Mouse (Mus musculus) kidney, embryonic 14.5 days (tissue): ENCODE measurements around the gene Zdhhc23. TPM values are rescaled to one million over a fixed set of nuclear protein-coding genes. Genes with fewer than 3 reads are reported as not detected.

Experiments used
- ATAC-seq: fragments of 200-750 bp; cut with Nextera tagmentation; 2 replicates; pipeline ENCODE4 v1.8.0; 2017; ENCODE audit warnings: moderate number of reproducible peaks, mild to moderate bottlenecking, moderate TSS enrichment, moderate library complexity; ENCODE audit not compliant: low FRiP score, low TSS enrichment
- H3K27ac ChIP-seq: fragments of 300-500 bp; sonication (generic); 2 replicates; pipeline ENCODE4 v1.5.1; 2014; ENCODE audit warnings: low read depth, mild to moderate bottlenecking, low read length, moderate library complexity, mixed read lengths
- H3K27me3 ChIP-seq: fragments of 300-500 bp; sonication (generic); 2 replicates; pipeline ENCODE4 v1.6.1; 2014; ENCODE audit warnings: mild to moderate bottlenecking, low read length; ENCODE audit not compliant: control insufficient read depth, insufficient read depth
- H3K36me3 ChIP-seq: fragments of 300-500 bp; sonication (generic); 2 replicates; pipeline ENCODE4 v1.6.1; 2014; ENCODE audit warnings: low read length, mixed read lengths; ENCODE audit not compliant: control insufficient read depth, insufficient read depth
- H3K4me1 ChIP-seq: fragments of 300-500 bp; sonication (generic); 2 replicates; pipeline ENCODE4 v1.6.1; 2014; ENCODE audit warnings: low read length, mixed read lengths; ENCODE audit not compliant: control insufficient read depth, insufficient read depth
- H3K4me2 ChIP-seq: fragments of 300-500 bp; sonication (generic); replicated peaks from 2 replicates; pipeline ENCODE4 v1.6.1; 2014; ENCODE audit warnings: low read depth, mild to moderate bottlenecking, low read length
- H3K4me3 ChIP-seq: fragments of 300-500 bp; sonication (generic); 2 replicates; pipeline ENCODE4 v1.5.1; 2014; ENCODE audit warnings: mild to moderate bottlenecking, low read length
- H3K9ac ChIP-seq: fragments of 300-500 bp; sonication (generic); 2 replicates; pipeline ENCODE4 v1.6.1; 2014; ENCODE audit warnings: low read depth, mild to moderate bottlenecking, low read length, moderate library complexity
- H3K9me3 ChIP-seq: fragments of 300-500 bp; sonication (generic); 2 replicates; pipeline ENCODE4 v1.6.1; 2016; ENCODE audit warnings: low read length; ENCODE audit not compliant: control insufficient read depth
- WGBS: fragments of 180-500 bp; shearing (Covaris S2); extraction: QIAGEN DNeasy Blood & Tissue Kit; methylation state at CpG from one replicate; pipeline ENCODE4 v1.1.7; 2014; 5-methylcytosine and 5-hydroxymethylcytosine counted together
- polyA plus RNA-seq: library from polyadenylated mRNA; unstranded; fragments of >200 nt; fragmentation: Nextera tagmentation; extraction: Ambion mirVana; gene quantifications from 2 replicates; pipeline ENCODE4 v1.2.1, GENCODE M21; 2014

The Zdhhc23 gene
- 0.81 and 1.6 TPM in 2 replicates for polyA plus RNA-seq

DNA sequence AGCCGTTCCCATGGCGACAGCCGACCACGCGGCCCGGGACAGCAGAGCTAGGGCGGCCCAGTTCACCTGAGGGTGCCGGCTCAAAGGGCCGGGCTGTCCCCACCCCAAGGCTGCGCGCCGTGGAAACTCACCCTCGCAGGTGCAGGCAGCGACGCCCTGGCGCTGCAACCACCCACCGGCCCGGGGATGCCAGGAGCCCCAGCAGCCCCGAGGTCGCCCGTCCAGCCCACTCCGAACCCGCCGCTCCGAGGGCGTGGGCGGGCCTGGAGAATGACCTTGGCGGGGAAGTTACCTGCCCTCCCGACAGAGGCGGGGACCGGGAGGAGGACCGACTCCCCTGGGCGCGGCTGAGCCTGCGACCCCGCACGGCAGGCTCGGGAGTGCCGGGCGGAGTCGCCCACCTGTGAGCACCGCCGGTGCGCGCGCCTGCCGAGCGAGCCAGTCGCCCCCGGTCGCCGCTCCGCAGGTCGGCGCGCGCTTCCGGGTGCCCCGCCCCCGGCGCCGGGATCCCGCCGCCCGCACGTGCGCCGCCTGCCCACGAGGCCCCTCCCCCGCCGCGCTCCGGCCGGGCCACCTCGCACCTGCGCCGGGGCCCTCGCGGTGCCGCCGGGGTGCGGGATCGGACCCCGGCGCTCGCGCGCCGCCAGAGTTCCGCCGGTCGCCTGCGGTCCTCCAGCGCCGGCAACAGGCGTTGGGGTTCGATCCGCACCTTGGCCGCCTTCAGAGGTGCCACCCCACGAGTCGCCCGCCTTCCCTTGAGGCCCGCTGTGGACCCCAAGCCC, at the start of gene Zdhhc23:
Zdhhc23 (minus strand) TSS at position 464 of the 782 bp plus-strand sequence.
- Histone ChIP-seq H3K9me3 (no peaks in the 10 kb centered on the region), H3K4me2 (peak within 1 kb of the TSS; percentile 100), H3K27ac (no peak within 1 kb of the TSS), H3K36me3 (no peaks in the 10 kb centered on the region), H3K9ac (peak within 1 kb of the TSS; percentile 62), H3K27me3 (peaks cover 13% of the 10 kb centered on the region), H3K4me1 (0 out of 2 replicates have a peak, but pooled peaks cover 4% of the 10 kb centered on the region), H3K4me3 (peak within 1 kb of the TSS; percentile 71)
- ATAC-seq: peak; percentile 87
- WGBS: under 1% methylated on average over 88 of the region's 103 CpGs

DNA sequence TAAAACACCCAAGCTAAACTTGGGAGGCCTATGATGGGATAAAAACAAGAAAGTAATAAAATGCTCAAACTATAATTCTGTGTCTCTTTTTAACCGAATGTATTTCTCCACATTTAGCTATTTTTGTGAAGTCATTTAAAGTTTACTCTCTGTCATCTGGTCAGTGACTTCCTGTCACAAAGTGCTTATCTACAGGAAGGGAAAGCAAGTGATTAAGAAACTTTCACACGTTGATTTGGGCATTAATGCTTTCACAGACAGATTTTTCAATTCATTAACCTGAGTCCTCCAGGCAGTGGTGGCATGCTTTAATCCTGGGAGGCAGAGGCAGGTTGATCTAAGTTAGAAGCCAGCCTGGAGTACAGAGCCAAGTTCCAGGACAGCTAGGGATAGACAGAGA, 49.7 kb upstream of the Zdhhc23 start:
- Histone ChIP-seq H3K9ac (no peak overlapping the region), H3K4me2 (no peak overlapping the region), H3K27ac (no peak overlapping the region), H3K27me3 (no peaks in the 10 kb centered on the region), H3K9me3 (no peaks in the 10 kb centered on the region), H3K4me3 (no peak overlapping the region), H3K4me1 (no peaks in the 10 kb centered on the region), H3K36me3 (no peaks in the 10 kb centered on the region)
- ATAC-seq: no peak
- WGBS: 53% methylated on average over 2 of the region's 2 CpGs

DNA sequence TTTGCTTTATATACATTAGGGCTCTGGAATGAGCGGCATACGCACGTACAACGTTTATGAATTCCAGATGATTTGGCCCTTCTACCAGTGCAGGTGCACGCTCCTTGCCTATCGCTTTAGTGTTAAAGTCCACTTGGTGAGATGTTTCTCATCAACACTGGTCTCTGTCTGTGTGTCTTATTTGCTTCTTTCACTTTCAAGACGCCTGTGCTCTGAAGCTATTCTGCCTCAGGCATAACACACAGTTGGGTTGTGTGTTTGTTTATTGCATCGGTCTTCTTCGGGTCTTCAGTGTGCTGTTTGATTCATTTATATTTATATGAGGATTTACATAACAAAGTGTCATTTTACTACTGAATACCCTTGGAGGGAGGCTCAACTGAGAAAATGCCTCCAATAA, 47.2 kb upstream of the Zdhhc23 start:
- no peak for ATAC-seq
- Histone ChIP-seq H3K4me1 (no peaks in the 10 kb centered on the region), H3K9me3 (no peaks in the 10 kb centered on the region), H3K9ac (no peak overlapping the region), H3K4me3 (no peak overlapping the region), H3K27ac (no peak overlapping the region), H3K4me2 (no peak overlapping the region), H3K36me3 (no peaks in the 10 kb centered on the region), H3K27me3 (no peaks in the 10 kb centered on the region)
- 88% methylated on average over 9 of the region's 9 CpGs for WGBS

DNA sequence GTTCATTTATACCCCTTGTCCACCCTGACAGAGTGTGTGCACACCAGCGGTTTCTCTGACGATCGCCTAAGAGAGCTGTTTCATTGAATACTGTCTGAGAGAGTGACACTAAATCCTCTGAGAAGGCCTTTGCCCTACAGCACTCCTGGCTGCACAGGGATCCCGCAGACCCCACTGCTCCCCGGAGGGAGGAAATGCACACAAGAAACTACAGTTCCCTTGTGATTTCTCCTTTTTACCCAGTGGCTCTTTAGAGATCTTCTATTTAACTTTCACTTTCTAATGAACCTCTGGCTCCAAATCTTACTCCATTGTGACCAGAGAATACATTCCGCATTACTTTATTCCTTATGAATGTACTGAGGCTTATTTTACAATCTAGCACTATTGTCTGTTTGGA, 46.6 kb upstream of the Zdhhc23 start:
- Histone ChIP-seq H3K4me2 (no peak overlapping the region), H3K9me3 (no peaks in the 10 kb centered on the region), H3K4me1 (no peaks in the 10 kb centered on the region), H3K27ac (no peak overlapping the region), H3K27me3 (no peaks in the 10 kb centered on the region), H3K9ac (no peak overlapping the region), H3K4me3 (no peak overlapping the region), H3K36me3 (no peaks in the 10 kb centered on the region)
- 50% methylated on average over 6 of the region's 6 CpGs for WGBS
- no peak for ATAC-seq

DNA sequence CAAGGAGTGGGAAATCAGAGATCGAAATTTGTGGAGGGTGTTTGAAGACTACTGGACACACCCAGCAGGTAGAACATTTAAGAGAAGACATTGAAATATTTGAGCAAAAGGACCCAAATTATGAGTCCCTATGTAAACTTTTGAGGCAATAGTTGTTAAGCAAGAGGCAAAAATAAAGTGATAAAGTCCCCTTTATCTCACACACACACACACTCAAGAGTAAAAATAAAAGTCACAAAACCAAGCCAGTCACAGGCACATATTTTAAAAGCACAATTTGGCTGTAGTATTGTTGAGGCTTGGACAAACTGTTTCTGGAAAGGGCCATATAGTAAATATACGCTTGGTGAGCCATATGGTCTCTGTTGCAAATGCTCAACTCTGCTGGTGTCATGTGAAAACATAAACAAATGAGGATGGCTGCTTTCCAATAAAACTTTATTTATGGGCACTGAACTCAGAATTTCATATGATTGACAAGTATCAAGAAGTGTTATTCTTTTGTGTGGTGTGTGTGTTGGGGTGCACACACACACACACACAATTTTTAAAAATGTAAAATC, 39.5 kb upstream of the Zdhhc23 start:
- WGBS: 73% methylated on average over 2 of the region's 2 CpGs
- ATAC-seq: no peak

DNA sequence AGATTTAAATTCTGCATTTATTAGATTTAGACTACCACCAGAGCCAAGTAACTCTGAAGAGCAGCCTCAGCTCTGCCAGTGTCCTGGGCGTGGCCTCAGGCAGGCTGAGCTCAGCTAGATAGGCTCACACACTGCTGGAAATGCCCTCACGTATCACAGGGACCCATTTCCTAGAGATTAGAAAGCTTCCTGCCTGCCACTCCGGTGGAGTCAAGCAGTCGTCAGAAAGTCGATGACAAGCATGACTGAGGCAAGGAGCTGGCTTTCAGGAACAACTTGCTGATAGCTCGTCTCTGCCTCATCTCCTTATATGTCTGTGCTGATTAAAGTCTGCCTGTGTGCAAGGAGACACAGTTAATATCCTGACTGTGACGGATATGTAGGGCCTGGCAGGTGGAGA, 38.8 kb upstream of the Zdhhc23 start:
- Histone ChIP-seq H3K4me1 (no peaks in the 10 kb centered on the region), H3K9ac (no peak overlapping the region), H3K4me3 (no peak overlapping the region), H3K36me3 (no peaks in the 10 kb centered on the region), H3K4me2 (no peak overlapping the region), H3K27ac (no peak overlapping the region), H3K27me3 (no peaks in the 10 kb centered on the region), H3K9me3 (no peaks in the 10 kb centered on the region)
- ATAC-seq: no peak
- WGBS: 52% methylated on average over 7 of the region's 7 CpGs

More for the DNA sequence above, 39.5 kb upstream of the Zdhhc23 start:
- Histone ChIP-seq H3K4me3 (no peak overlapping the region), H3K27ac (no peak overlapping the region), H3K36me3 (no peaks in the 10 kb centered on the region), H3K9ac (no peak overlapping the region), H3K9me3 (no peaks in the 10 kb centered on the region), H3K27me3 (no peaks in the 10 kb centered on the region), H3K4me2 (no peak overlapping the region), H3K4me1 (no peaks in the 10 kb centered on the region)

DNA sequence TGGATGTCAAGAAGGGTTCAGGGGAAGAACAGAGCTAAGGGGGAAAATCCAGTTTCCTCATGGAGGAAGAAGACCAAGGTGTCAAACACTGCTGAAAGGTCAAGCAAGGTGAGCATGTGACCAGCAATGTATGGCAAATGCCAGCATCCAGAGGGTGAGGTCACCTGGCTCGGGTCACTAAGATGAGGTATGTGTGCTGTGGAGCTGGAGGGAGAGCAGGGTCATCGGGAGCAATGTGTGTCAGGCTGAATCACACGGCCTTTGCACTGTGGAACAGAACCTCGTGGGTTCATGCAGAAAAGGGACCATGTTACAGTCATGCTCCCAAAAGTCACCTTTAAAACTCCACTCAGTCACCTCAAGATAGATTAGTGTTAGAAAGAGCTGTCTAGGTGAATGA, 38.1 kb upstream of the Zdhhc23 start:
- Histone ChIP-seq H3K4me3 (no peak overlapping the region), H3K9me3 (no peaks in the 10 kb centered on the region), H3K4me2 (no peak overlapping the region), H3K36me3 (no peaks in the 10 kb centered on the region), H3K9ac (no peak overlapping the region), H3K27ac (no peak overlapping the region), H3K4me1 (no peaks in the 10 kb centered on the region), H3K27me3 (no peaks in the 10 kb centered on the region)
- no peak for ATAC-seq
- WGBS: 86% methylated on average over 4 of the region's 4 CpGs

DNA sequence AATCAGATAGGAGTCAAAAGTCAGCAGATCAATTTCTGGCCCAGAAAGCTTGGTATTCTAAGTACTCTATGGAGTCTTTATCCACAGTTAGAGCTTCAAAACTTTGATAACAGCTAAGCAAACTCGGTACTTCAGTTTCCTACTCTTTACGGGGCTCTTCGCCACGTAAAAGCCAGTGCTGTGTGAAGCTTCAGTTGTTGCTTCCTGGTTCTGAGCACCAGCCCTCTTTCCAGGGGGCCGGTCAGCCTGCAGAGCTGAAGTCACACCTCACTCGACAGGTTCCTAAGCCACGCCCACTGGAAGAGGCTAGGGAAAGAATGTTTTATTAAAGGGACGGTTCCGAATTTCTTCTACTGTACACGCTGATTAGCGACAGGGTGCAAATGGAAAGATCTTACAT, 36.6 kb upstream of the Zdhhc23 start:
- Histone ChIP-seq H3K9ac (no peak overlapping the region; the same call in 1 of the 2 replicates), H3K36me3 (no peaks in the 10 kb centered on the region), H3K9me3 (no peaks in the 10 kb centered on the region), H3K4me1 (no peaks in the 10 kb centered on the region), H3K27ac (no peak overlapping the region), H3K27me3 (no peaks in the 10 kb centered on the region), H3K4me3 (peak overlapping the region; percentile 29), H3K4me2 (peak overlapping the region; percentile 41)
- ATAC-seq: peak; percentile 91
- 7% methylated on average over 11 of the region's 11 CpGs for WGBS

DNA sequence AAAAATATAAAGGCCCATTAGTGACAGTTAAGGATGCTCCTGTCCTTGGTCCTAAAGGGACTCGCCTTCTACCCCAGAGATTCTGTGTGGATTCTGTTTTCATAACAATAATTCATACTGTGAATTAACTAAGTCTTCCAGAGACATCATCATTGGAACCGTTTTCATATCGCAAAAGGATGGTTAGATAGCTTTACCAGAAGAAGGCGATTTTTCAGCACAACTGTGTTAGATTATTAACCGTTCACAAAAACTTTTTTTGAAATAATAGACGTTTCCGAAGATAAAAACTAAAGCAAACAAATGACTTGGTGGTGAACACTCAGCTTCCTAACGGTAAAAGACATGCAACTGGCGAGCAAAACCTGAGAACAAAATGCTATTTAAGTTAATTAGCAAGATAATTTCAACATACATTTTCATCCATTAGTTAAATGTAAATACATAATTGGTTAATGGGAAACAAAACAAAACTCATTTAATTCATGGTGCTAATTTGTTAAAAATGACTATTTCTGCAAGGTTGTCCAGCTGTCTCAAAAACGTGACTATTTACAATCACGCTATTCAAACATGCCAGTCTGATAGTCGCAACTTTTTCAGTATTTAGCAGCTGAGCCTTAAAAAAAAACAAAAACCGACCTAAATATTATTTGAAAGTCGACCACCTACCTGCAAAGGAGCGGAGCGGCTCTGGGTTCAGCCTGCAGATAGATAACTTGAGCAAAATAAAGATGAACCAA, 36.0 kb upstream of the Zdhhc23 start:
- H3K27me3 ChIP-seq: no peaks in the 10 kb centered on the region
- no peak overlapping the region; the same call in 1 of the 2 replicates for H3K9ac ChIP-seq
- no peak for ATAC-seq
- peak overlapping the region; percentile 29 for H3K4me3 ChIP-seq
- H3K9me3 ChIP-seq: no peaks in the 10 kb centered on the region
- H3K36me3 ChIP-seq: no peaks in the 10 kb centered on the region
- H3K27ac ChIP-seq: no peak overlapping the region
- 60% methylated on average over 16 of the region's 16 CpGs for WGBS
- H3K4me2 ChIP-seq: peak overlapping the region; percentile 41
- no peaks in the 10 kb centered on the region for H3K4me1 ChIP-seq
